Mouse (Mus musculus) erythroid progenitor cell, adult 5-6 weeks (primary cell): ENCODE measurements around the gene Gm28047. TPM values are rescaled to one million over a fixed set of nuclear protein-coding genes. Genes with fewer than 3 reads are reported as not detected.
"Not testable (repeated sequence)": the region's sequence is repeated elsewhere in the genome, so short reads cannot be mapped to it uniquely, and the experiment has no call there.

Experiments used
- ATAC-seq: replicated peaks from 2 replicates; pipeline ENCODE4 v1.8.0; 2016; ENCODE audit warnings: moderate number of reproducible peaks, mild to moderate bottlenecking, moderate TSS enrichment, inconsistent platforms; ENCODE audit not compliant: poor library complexity, low FRiP score, severe bottlenecking
- total RNA-seq, 2 experiments: library from RNA; stranded (forward) in 1 of 2; stranded (reverse) in 1 of 2; fragments of 150-400 nt in 1 of 2; fragments of 186-747, 209-891 nt in 1 of 2; gene quantifications; 2 replicates each; pipeline versions ENCODE4 v1.2.3 to v1.2.4; 2015 to 2017; ENCODE audit warnings: low replicate concordance in 2 of 2

Gene Gm28047
- total RNA-seq (2015; ENCODE audit: low replicate concordance) (not detected in 2 replicates), total RNA-seq (2017; ENCODE audit: low replicate concordance) (not detected in 2 replicates)

DNA sequence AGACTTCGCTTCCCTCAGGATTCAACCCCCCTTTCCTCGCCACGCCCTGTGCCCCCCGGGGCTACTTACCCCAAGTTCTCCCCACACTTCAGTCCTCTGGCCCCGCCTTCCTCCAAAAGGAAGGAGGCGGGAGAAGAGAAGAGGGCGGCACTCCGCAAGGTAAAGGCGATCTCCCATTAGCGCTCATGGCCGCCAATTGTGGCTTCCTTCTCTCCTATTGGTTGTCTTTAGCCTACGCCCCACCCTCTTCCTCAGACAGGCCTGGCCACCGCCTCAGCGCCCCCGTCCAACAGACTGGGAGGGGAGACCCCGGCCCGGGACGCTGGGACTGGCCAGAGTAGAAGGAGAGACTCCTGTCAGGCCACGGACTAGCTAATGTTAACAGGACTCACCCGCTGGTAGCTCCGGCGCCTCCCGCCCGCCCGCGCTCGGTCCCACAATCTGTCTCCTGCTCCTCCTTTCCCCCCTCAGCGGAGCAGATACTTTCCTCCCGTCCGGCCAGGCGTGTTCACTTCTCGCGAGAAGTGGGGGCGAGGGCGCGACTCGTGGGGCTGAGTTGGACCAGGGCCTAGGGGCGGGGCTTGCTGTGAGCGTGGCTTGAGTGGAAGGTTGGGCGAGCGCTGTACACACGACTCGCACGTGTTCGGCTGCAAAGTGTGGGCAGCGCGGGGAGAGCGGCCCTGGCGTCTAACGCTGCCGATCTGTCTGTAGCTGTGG is at the start of gene Gm28047, which contains the start of gene Atf7:
Gene Gm28047, minus strand, starts transcription at position 98 of the 717 bp plus-strand sequence.
Gene Atf7, minus strand, starts transcription at position 495 of the 717 bp plus-strand sequence.
- ATAC-seq = peak; percentile 95

DNA sequence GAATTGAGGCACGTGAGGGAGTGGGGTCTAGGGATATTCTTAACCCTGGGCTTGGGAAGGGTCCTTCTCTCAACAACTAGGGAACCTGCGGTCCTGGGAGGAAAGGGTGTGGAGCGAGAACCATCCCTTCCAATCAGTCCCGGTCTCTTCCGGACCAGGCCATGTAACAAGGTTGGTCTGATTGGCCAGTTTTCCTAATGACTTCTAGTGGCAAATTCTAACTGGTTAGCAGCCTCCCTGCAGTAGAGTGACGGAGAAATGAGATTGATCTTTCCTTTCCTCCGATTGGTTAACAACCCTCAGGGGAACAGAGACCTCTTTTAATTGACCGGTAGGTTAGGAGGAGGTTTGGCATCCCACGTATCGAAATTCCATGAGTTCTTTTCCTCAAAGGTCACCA is 48.7 kb upstream of the Gm28047 start:
- no peak for ATAC-seq

DNA sequence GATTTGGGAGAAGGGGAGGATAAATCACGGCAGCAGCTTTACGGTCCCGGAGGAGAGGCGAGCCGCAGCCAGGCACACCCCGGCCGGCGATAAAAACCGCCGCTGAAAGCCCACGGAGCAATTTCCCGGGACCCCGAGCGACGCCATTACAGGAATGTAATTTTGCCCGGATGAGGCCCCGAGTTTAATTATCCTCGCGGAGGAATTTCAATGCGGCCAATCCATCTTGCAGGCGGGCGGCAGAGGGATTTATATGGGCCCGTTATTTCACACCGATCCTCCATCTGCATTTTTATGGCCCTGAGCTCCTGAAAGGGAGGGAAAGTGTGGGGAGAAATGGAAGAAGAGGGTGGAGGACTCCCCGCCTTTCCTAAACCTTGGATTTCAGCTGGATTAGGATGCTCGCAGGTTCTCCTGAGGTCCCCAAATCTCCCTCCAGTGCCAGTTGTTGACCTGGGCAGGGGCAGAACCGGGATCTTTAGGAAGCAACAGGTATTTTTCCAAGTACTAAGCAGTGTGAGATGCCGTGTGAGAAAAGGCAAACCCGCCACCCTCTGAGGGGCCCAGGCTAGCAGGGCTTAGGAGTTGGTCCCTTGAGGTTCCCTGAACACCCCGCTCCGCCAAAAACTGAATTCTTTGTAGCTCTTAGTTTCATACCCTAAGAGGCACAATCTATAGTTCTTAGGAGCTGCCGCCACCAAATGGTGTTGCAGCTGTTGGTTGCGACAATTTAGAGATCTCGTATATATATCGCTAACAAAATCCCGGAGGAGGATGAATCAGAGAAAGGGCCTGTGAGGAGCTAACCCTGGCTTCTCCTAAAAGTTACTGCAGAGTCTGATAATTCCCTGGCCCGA is 47.6 kb upstream of the Gm28047 start, which contains the start of gene Atp5g2:
Gene Atp5g2, minus strand, starts transcription at position 138 of the 857 bp plus-strand sequence.
- ATAC-seq = no peak

DNA sequence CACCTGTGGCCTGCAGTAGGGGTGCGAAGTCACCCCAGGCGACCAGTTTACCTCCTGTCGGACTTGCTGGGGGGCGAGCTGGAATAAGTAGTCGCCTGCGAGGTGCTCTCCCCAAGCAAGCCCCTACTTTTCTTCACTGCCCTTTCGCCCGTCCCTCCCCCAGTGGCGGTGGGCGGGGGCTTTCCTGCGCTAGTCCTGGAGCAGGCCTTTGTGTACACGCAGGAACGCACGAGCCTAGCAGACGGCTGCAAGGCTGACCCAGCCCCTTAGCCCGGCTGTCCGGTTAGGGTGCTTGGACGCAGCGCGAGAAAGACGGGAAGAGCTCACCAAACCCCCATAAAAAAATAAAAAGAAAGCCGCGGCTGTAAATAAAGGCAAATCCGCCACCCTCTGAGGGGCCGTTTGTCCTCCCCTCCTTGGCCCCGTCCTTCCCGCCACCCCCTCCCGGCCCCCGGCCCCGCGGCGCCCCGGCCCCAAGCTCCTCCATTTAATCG is 46.9 kb upstream of the Gm28047 start:
- ATAC-seq = no peak

DNA sequence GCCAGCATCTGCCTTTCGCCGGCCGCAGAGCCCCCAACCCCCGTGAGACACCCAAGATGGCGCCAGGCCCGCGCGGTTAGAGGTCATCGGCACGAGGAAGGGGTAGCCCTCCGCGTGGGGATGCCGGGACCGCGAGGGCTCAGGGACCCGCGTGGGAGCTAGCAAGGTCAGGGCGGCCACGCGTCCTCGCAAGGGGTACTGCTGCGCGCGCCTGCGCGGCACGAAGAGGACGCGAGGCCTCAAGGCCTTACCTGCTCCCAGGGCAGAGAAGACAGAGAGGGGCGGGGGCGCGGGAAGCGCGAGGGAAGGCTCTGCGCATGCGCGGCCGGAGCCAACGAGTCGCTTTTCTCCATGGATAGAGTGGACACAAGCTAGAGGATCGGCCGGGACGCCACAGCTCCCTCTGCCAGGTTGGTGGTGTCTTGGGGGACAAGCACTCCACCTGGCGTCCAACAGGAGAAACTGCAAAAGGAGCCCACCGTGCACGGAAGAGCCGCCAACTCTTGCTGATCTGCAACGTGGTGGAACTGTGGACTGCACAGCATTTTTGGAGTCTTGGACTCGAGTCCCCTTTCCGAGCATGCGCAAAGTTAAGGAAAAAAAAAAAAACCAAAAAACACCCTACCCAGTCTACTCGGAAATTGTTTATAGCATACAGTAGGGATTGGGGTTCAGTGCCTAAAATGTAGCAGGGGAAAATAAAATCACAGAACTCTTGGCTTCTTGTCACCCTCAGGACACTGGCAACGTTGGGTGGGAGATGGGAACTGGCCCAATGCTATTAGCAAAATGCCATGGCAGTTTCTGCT is 46.1 kb upstream of the Gm28047 start:
- peak; percentile 98 for ATAC-seq

DNA sequence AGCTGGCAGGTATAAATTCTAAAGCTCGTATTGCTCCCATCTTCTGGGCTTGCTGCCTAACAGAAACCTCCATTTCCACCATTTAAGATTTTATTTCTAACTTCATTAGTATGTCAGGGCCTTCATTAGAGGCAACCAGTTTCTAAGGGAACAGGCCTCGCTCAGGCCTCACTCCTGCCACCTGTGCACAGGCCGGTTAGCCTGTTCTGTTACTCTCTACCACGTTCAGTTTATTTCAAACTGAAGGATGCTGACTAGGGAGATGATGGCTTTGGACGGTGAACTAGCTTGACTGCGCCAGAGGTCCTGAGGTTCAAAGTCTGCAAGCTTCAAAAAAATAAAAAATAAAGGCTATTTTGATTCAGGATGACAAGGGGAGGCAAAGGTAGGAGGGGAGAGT is 45.4 kb upstream of the Gm28047 start:
- ATAC-seq = no peak

DNA sequence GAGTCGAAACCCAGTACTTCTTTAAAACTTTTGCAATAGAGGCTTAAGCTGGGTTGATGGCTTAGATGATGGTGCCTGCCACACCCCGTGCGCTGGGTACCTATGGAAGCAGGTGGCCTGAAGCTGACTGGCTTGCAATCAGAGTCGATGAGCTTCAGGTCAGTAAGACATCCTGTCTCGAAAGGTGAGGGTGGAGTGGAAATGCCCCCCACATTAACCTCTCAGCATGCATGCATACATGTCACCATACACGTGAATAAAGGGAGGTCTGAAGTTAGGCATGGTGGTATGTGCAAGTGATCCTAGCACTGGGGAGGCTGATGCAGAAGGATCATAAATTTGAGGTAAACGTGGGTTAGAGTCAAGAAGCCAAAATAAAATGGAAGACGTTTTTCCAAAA is 44.7 kb upstream of the Gm28047 start:
- no peak for ATAC-seq

DNA sequence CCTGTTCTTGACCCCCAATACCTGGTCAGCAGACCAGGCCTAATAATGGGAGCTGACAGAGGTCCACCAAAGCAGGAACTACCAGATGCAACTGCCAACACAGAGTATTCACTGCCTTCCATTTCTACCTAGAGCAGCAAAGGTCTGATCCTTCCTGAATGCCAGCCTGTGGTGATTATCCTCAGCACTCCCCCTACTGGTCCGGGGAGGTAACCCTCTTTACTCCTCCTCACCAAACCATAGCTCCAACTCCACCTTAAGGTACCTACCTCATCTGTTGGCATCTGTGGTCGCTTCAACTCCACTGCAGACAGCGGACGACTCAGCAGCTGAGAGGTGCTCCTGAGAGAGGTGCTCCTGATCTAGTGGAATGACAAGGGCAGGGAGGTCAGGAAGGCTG is 40.6 kb upstream of the Gm28047 start:
- ATAC-seq = peak; percentile 71

DNA sequence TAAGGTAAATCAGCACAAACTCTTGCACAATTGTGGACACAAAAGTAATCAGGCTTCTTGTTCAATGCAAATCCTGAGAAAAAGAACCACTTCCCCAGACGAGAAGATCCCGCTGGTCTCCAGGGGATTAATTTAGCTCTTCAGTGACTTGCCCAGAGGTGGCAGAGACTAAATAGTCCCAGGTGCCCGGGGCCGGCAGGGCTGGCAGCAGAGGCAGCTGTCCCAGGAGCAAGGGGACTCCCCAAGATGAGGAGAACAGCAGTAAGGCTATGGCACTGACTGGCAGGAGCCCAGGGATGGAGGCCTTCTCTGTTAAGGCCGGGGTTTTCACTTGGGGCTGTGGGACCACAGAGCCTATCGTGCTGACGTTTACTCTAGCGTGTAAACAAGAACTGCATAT is 39.0 kb upstream of the Gm28047 start:
- ATAC-seq = no peak

DNA sequence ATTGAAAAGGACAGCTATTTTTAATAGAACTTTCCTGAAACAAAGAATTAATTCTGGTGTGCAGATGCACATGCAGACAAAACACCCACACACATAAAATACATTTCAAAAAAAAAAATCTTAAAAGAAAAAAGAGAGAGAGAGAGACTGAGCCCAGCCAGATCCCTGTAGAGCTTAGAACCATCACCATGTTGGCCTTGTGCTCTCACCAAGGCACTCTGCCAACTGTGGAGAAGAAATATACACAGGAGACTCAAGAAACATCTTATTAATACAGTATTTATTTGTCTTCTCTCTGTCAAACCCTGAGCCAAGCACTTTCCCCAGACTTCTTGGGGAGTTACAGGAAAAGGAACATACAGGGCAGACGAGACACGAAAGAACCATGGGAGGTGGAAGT is 37.7 kb upstream of the Gm28047 start:
- ATAC-seq = not testable (repeated sequence)

DNA sequence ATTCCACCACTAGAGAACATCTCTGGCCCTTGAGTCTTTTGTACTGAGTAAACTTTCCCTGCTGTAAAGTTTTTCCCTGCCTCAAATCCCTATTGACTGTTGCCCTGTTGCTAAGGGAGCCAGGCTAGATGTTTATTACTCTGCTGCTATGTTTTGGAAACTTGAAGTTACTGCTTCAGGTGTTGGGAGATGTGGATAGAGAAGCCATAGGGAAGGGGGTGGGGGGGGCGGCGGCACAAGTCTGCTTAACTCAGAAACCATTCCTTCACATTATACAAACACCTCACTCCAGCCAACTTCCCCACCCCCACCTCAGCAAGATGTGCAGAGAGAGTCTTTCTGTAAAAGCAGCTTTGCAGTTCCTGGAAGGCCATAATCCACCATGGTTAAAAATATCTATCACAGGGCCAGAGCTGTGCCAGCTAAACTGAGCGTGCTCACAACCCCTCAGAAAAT is 33.1 kb upstream of the Gm28047 start:
- no peak for ATAC-seq

DNA sequence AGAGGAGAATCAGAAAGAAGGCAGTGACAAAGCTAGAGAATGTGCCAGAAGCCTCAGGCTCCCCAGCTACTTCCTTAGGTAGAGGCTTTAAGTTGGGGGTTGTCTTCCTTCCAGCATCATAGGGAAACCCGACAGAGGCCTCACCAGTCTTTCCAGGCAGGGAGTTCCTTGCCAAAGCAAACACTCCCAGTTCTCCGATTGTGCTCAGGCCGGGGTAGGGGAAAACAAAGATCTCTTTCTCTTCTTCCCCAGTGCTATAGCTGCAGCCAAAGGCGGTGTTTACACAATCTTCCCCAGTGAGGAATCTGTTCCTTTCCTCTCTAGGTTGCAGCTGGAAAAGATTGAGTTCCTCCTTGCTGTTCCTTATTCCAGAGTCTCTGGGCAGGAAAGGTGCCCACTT is 31.8 kb upstream of the Gm28047 start:
- ATAC-seq = no peak

DNA sequence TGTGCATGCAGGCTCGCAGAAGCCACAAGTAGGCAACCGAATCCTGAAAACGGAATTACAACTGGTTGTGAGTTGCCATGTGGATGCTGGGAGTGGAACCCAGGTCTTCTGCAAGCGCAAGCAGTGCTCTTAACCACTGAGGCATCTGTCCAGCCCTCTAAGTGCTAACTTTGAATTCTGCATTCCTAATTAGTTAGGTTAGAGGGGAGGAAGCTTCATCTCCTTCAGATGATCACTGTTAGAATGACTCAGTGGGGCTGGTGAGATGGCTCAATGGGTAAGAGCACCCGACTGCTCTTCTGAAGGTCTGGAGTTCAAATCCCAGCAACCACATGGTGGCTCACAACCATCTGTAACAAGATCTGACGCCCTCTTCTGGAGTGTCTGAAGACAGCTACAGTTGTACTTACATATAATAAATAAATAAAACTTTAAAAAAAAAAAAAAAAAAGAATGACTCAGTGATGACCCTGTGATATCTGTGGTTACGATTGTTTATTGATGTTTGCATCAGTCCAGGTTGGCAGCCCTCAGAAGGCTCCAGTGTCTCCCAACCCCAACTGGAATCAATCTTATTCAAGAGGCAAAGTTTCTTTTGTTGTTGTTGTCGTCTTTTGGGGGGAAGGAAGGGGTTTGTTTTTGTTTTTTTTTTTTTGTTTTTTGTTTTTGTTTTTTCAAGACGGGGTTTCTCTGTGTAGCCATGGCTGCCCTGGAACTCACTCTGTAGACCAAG is 27.2 kb upstream of the Gm28047 start:
- ATAC-seq = not testable (repeated sequence)

DNA sequence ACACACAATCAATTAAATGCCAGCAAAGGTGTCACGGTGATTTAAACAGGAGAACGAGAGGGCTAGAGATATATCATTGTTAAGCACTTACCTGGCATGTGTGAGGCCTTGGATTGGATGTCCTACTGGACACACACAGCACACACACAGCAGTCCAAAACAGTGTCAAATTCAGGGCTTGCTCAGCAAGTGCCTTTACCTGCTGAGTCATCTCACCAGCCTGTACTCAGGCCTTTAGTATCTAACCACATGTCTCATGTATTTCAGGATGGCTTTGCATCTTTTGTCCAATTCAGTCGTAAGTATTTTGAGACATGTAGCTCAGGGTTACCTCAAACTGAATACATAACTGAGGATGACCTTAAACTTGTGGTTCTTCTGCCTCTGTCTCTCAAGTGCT is 26.2 kb upstream of the Gm28047 start:
- no peak for ATAC-seq

DNA sequence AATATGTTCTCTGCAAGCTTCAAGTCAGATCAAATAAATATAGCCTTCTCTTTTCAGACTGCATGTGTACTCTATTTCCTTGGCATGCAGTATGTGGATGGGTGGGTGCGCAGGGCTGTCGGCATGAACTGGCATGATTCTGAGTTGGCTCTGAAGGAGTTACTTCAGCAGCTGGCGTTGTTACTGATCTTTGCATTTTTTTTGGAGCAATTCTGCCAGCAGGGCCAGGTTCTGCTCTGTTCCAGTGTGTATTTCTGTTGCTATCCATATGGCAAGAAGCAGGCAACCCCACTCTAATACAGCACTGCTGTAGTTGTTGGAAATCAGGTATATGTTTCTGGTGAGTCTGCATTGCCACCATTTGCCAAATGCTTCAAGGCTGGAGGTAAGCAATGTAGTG is 10.9 kb upstream of the Gm28047 start:
- no peak for ATAC-seq

DNA sequence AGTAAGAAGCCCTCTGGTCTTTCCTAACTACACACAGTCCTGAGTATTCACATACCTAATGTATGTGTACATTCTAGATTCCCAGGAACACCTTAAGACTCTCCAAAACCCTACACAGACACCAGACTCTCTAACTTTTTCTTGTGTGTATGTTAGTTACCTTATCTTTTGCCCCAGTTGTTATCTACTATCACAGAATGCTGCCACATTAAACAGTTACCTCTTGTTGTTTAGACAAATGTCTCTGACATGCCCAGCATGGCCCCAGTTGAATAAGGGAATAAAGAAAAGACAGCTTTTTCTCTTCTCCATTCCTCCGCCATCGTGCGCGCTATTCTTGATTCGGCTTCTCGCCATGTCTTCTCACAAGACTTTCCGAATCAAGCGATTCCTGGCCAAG is 9.8 kb upstream of the Gm28047 start:
- no peak for ATAC-seq

DNA sequence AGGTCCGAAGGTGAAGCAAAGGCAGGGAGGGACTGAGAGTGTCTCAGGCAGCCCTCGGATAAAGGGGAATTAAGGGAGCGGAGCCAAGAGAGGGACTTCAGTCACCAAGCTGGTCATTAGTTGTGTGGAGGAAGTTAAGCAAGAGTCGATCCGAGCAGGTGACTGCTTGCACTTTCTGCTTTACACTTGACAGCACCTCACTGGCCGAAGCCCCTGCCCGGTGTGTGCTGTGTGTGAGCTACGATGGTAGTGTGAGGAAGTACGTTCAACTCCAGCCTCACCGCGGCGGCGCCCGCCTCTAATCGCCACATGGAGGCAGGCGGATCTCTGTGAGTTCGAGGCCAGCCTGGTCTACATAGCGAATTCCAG is 804 bp upstream of the Gm28047 start:
- ATAC-seq = peak; percentile 32

DNA sequence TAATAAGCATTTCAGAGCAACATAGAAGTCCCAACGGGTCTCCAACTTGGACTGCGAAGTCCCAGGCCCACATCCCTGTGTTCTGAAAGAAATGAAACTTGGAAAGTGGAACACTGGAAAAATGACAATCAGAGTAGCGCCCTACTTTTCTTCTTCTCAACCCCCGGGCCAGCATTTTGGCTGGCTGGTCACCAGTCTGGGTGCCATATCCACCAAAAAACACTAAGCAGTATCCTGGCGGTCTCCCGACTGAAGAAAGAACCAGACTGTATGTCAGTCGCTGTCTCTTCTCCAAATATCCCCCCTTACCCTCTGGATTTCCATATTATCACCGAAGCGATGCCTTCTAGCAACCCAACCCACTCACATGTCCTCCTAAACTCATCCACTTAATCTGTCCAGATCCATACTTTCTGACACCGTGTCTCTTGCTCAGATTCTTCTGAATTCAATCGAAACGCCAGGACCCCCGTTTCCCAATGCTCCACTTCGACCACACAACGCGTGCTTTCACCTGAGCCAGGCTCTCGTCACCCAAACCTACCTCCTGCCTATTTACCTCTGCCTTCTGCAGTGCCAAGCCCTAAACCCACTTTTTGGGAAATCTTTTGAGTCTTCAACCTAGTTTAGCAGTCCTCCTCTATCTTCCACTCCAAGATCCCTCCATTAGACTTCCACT is 437 bp downstream of the Gm28047 start:
- peak; percentile 15 for ATAC-seq

DNA sequence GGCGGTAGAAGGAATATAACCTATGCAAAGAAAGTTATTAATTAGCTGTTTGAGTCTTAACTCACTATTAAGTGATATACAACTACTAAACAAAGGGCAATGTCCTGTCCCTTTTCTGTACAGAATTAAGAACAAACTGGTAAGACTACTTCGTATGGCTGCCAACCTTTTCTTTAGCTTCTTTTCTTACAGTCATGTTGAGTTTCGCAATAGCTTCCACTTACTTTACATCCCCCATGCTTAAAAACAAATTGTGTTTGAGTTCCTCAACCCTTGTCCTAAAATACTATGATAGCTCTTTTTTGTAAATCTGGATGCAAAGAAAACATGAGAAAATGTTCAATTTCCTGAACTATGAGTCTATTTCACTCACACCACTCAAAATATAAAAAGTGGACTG is 1.7 kb downstream of the Gm28047 start:
- ATAC-seq = no peak
